Mouse (Mus musculus) adrenal gland, adult (tissue): Measurements from ENCODE around the gene Olfr1044.
"Not testable (repeated sequence)": the region's sequence is repeated elsewhere in the genome, so short reads cannot be mapped to it uniquely, and the experiment has no call there.

ENCODE experiments used
- DNase-seq, 2 experiments: peaks; one replicate each; pipeline ENCODE4 v3.0.0; 2022 to 2023; ENCODE audit warnings: low spot score in 1 of 2; ENCODE audit not compliant: inconsistent age in 2 of 2

The Olfr1044 gene

DNA sequence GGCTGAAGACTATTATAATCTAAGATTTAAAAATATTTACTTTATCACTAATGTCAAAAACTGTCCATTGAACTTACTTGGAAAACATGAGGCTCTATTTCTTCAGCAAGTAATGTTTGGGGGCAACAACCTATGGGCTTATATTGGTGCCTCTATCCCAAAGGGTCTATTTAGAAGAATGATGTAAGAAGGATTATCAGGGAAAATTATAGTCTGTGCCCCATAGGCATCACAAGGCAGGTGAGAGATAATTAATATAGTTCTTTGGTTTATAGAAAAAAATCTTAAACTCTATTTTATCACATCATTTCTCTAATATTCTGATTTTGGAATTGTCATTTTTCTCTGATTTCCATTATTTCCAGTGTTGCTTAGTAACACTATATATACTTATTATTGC lies at the start of gene Olfr1044:
Gene Olfr1044 (minus strand): TSS at position 101 of the 400 bp plus-strand sequence.
- no peak for DNase-seq

DNA sequence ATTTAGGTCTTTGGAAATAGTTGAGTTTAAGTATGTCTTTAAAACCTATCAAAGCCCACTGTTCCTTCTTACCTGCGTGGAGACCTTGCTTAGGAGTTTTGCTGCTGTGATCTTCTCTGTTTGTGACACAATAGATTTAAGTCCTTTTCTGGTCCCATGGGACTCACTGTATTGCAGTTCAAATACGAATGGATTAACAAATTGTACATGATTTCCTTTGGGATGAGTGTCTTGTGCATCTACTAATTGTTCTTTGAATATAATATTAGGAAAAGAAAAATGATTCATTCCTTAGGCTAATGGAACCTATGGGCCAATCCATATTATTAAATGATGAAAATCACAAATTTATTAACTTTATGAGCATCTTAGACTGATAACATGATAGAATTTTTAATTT lies 41.6 kb upstream of the Olfr1044 start, which contains the start of gene Olfr1046:
Gene Olfr1046 (minus strand): TSS at position 101 of the 400 bp plus-strand sequence.
- no peak for DNase-seq

DNA sequence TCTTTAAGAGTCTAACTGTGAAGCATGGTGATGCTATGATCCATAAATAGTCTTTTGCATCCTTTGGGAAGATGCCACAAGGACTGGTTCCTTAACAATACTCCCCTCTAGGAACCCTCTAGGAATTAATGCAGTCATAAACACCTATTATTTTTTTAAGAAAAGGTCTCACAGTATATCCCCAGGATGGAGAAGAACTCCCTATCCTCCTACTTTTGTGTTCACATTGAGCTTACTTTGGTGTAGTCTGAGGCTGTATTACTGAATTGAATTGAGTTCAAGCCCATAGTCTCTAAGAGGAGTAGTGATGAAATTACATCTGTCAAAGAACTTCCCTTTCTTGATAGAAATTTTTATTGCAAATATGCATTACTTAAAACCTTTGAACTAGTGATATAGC lies 25.3 kb upstream of the Olfr1044 start, which contains the start of gene Olfr1045:
Gene Olfr1045 (minus strand): TSS at position 101 of the 400 bp plus-strand sequence.
- peak in 1 of 2 experiments; percentile 0 for DNase-seq

DNA sequence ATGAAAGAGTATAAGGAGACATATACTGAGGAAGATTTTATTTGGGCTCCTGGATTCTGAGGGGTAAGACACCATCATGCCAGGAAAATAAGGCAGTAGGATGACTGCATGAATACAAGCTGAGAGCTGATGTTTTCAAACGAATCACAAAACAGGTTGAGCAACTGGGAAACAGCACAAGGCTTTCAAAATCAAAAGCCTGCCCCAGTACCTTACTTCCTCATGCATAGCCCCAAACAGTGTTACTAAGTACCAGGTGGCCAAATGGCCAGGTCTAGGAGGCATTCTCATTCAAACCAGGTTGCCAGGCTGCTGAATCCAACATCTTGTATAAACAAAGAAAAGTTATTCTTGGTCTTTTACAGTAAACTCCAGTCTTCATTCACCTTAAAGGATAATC lies 18.2 kb upstream of the Olfr1044 start:
- DNase-seq, result no peak

DNA sequence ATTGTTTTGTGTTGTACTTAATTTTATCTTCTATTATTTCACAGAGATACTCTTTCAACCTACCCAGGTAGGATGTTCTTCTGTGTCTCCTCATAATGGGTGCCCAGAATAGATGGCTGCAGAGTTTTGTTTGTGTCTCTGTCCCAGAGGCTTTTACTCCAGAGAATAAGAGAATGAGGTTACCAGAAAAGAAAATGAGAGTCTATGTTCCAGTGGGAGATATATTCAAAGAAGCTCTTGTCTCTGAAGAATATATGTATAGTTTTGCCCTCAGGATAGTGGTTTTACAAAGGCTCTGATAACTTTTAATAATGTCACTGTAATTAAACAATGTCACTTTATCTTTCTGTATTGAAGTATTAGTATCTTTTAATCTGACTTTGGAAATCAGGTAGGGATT lies 8.0 kb upstream of the Olfr1044 start, which contains the start of gene Olfr52:
Gene Olfr52 (minus strand): TSS at position 101 of the 400 bp plus-strand sequence.
- DNase-seq, result no peak

DNA sequence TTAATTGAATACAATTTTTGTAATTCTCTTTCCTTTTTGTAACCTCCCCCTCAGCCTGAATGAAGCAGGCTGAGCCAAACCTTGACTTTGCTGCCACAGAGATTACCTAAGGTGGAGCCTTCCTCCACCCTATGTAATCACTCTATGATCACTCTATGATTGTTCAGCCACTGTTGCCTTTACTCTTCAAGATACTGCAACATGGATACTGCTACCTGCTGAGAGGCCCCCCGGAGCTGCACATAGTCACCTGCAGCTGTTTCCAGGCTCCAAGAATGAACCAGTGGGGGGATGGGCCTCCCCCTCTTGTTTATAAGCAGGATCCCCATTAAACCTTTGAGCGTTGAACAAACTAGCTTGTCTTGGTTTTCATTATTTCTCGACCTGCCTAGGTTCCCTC lies 2.3 kb upstream of the Olfr1044 start:
- DNase-seq, result no peak

DNA sequence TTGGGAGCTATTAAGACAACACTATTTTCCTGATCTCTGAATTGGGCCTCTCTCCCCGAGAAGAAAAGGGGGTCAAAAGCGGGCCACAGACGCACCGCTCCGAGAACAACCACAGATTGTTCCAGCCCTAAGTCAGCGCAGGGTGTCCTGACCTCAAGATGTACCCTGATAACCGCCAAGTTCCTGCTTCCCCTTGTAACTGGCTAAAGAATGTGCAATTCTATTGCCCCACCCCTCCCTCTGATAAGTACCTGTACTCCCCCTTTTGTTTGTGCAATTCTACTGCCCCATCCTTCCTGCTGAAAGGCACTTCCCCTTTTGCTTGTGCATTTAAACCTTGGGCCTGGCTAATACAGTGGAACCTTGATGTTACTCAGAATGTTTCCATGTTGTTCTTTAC lies 2.2 kb downstream of the Olfr1044 start:
- DNase-seq, result not testable (repeated sequence)

DNA sequence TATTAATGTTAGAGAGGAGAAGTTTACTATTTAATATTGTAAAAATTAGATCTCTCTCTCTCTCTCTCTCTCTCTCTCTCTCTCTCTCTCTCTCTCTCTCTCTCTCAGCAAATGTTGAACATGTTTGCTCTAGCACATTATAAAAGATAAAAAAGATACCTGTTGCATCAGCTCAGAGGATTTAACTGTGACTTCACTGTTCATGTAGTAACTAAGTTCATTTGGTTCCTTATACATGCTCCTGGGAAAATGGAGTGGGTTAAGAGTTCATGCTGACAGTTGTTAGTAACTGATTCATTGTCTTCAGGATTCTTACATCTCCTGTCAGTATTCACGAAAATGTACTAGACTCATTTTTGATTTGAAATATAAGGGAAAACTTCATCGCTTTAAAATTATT lies 10.2 kb downstream of the Olfr1044 start, which contains the start of gene Olfr1043:
Gene Olfr1043 (minus strand): TSS at position 101 of the 400 bp plus-strand sequence.
- no peak for DNase-seq

DNA sequence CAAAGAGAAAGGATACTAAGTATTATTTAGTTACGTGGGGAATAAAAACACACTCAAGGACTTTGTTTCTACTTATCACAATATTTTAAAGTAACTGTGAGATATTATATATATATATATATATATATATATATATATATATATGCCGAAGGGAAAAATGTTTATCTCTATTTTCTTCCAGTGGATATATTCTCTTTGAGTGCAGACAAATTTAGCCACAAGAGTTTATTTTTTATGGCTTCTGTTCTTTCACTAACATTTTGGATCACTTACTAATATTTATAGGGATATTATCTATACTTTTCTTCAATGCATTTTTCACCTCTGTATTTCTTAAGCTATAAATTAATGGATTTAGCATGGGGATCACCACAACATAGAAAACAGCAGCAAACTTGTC lies 15.9 kb downstream of the Olfr1044 start, which contains the start of gene Olfr1042:
Gene Olfr1042 (minus strand): TSS at position 101 of the 400 bp plus-strand sequence.
- DNase-seq, result no peak

DNA sequence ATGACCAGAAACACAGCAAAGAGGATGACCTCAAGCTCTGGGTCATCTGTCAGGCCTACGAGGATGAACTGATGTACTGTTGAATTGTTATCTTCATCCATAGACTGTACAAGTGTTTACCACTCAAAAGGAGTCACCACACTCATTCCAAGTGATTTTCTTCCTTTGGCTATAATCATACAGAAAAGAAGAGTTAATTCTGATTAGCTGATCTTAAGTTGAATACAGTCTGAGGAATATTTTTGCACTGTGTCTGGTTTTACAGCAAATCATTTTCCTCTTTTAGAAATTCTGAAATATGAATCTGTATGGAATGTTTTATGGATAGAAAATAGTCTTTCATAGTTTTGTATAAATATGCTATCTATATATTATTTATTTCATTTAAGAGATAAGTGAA lies 31.0 kb downstream of the Olfr1044 start, which contains the start of gene Olfr1040:
Gene Olfr1040 (minus strand): TSS at position 101 of the 400 bp plus-strand sequence.
- no peak for DNase-seq

DNA sequence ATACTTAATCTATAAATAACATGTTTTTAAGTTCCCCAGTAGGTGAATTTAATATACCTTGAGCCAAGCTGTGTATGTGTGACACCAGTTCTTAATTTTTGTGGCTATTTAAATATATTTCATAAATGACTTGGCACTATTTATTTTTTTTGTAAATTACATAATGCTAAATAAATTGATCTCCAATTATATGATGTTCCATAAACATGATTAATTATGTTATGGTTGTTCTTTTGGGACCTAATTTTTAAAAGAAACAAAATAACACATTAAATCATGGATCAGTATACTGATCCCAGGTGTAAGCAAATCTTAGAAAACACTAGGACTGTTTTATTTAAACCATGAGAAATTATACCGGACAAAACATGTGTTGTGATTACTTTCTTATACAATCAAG lies 41.8 kb downstream of the Olfr1044 start, which contains the start of gene Olfr1039:
Gene Olfr1039 (minus strand): TSS at position 101 of the 400 bp plus-strand sequence.
- no peak for DNase-seq
